Mouse (Mus musculus) cerebellum, adult 9-10 months (tissue): ENCODE measurements around the gene Gbf1.
"Not testable (repeated sequence)": the region's sequence is repeated elsewhere in the genome, so short reads cannot be mapped to it uniquely, and the experiment has no call there.

Source experiments
- DNase-seq: peaks from one replicate; pipeline ENCODE4 v3.0.0; 2022

Gene Gbf1

GRCm38 (mm10) chr19:46147511-46148371 lies 4.6 kb upstream of the Gbf1 start, which contains the start of gene Pitx3:
Gene Pitx3, minus strand, starts transcription at chr19:46148326.
- no peak for DNase-seq

GRCm38 (mm10) chr19:46148372-46148760 lies 3.9 kb upstream of the Gbf1 start:
- no peak for DNase-seq

GRCm38 (mm10) chr19:46149091-46149490 lies 3.2 kb upstream of the Gbf1 start:
- no peak for DNase-seq

- DNase-seq, result no peak
Observed at GRCm38 (mm10) chr19:46165950-46166349, 13.6 kb downstream of the Gbf1 start.

- not testable (repeated sequence) for DNase-seq
Observed at GRCm38 (mm10) chr19:46167169-46167568, 14.9 kb downstream of the Gbf1 start.

GRCm38 (mm10) chr19:46169396-46169795 lies 17.1 kb downstream of the Gbf1 start:
- no peak for DNase-seq

DNA sequence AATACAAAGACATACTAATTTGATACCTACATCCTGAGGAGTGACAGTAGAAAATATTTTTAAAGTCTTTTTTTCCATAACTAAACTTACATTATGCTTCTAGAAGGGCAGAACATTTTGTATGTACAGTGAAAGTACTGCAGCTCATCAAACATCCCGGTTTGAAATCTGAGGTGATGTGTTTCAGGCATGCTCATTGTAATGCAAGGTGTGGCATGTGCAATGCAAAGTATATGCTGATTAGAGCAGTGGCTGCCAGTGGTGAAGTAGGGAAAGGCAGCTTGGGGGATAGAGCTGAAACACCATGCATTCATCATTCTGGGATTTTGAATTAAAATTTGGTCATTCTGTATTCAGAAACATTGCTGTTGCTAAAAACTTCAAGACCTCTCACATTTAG lies 17.6 kb downstream of the Gbf1 start:
- no peak for DNase-seq

DNA sequence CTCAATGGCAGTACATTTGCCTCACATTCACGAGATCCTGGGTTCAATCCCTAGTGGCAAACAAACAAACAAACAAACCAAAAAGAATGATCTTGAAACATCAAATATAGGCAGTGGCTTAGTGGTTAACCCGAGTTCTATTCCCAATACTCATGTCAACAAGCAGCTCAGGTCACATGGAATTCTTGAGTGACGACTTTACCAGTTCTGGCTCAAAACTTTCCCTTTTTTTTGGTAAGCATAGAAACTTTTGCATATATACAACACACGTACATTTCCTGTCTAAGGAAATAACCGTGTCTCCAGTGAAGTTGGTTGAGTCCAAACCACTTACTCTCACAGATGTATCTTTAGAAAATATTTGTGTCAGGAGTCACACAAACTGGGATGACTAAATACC lies 20.2 kb downstream of the Gbf1 start:
- DNase-seq, result no peak

DNA sequence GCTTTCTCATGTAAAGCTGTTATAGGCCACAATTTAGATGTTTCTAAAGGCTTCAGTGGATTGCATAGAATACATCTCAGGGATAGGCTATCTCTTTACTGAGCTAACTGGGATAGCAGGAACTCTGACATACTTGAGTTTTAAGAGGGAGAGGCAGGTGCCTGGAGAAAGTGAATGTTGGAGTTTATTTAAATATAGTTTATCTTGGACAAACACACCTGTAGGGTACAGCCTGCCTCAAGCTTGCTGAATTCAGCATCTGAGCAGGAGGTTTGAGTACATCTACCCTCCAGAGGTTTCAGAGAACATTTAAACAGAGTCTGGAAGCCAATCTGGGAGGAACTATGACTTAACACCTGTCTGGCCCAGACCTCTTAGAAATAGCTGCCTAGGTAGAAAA lies 22.9 kb downstream of the Gbf1 start:
- DNase-seq, result no peak

GRCm38 (mm10) chr19:46177046-46177445 lies 24.7 kb downstream of the Gbf1 start:
- DNase-seq, result no peak

DNA sequence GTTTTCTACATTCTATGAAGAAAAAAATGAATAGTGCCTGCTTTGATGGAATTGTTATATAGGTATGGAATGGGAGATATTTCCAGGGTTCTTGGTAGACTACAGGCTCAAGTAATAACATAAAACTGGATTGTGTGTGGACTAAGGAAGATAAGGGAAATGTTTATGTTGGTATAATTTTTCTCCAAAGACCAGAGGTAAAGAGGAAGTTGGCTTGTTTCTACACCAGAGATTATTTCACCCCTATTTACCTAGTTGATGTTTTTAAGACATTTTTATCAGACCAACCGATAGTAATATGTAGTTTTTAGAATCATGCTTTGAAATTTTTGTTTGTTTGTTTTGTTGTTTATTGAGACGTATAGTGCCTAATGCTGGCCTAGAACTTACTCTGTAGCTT lies 28.0 kb downstream of the Gbf1 start:
- no peak for DNase-seq

DNA sequence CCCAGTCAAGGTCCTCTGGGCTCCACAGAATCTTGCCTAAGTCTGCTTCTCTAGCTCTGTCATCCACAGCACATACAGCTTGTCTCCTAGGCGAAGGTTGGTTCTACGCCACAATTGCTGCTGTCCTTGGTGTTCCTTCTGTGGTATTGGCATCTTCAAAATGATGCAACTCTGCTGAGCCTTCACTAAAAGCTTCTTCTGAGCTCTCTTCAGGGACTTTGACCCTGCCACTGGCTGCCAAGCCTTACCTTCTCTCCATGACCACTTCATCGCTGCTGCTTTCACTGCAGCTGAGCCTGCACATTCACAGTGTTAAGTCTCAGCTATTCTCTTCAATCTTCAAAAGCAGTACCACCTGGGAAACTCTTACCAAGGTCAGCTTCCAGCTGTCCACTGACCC lies 29.9 kb downstream of the Gbf1 start:
- DNase-seq, result no peak

GRCm38 (mm10) chr19:46186611-46187010 lies 34.3 kb downstream of the Gbf1 start:
- no peak for DNase-seq

GRCm38 (mm10) chr19:46187203-46187602 lies 34.9 kb downstream of the Gbf1 start:
- DNase-seq, result no peak

GRCm38 (mm10) chr19:46198293-46198692 lies 46.0 kb downstream of the Gbf1 start:
- DNase-seq, result no peak

- DNase-seq, result no peak
Observed at GRCm38 (mm10) chr19:46198891-46199290, 46.6 kb downstream of the Gbf1 start.

DNA sequence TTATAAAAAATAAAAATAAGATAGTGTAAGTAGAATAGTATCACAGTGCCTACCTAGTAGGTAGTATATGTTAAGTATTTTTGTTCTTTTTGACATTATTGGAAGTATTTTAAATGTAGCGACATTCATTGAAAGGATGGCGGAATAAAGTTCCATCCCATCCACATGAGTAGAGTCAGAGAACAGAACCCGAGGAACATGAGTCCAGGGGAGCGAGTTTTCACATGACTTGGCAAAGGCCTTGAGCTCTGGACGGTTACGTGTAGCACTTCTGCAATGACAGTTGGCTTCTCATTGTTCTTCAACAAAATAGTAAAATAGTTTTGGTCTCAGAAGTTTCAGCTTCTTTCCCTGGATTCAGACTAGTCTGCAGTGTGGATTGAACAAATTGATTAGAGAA lies 51.9 kb downstream of the Gbf1 start:
- no peak for DNase-seq

- no peak for DNase-seq
Observed at GRCm38 (mm10) chr19:46205680-46206079, 53.4 kb downstream of the Gbf1 start.

- DNase-seq, result no peak
Observed at GRCm38 (mm10) chr19:46210951-46211350, 58.6 kb downstream of the Gbf1 start.

GRCm38 (mm10) chr19:46214541-46214940 lies 62.2 kb downstream of the Gbf1 start:
- no peak for DNase-seq

DNA sequence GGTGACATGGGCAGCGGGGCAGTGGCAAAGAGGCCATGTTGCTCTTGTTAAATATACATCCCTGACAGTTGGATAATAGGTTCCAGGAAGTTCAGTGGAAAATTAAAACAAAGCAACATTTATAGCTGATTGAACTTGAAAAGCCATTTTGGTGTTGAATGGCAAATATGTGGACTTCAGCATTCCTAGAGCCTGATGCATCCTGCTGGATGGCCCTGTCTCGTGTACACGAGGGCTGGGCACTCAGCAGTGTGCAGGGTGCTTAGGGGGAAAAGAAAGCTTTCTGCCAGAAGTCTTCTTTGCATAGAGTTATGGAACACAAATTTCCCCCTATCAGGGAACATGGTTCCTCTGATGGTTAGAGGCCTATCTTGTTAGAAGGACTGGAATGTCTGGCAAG lies 63.1 kb downstream of the Gbf1 start:
- DNase-seq, result no peak

DNA sequence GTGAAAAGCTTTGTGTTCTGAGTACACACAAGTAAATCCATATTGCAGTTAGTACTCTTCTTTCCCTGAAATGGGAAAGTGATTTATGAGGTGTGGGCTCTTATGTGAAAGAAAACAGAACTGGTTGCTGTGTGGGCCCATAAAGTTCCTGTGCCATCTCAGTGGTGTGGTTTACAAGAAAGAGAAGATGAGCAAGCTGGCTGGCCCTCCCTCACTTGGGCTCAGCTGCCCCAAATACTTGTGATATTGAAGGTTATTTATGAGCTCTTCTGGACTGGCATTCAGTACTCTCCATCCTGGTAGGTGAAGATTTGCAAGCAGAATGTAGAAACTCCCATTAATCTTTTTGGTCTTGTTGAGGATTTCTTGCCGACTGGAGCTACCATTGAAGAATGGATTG lies 64.4 kb downstream of the Gbf1 start:
- DNase-seq, result no peak

- not testable (repeated sequence) for DNase-seq
Observed at GRCm38 (mm10) chr19:46217347-46217746, 65.0 kb downstream of the Gbf1 start.

GRCm38 (mm10) chr19:46220116-46220515 lies 67.8 kb downstream of the Gbf1 start:
- peak; percentile 67 for DNase-seq

GRCm38 (mm10) chr19:46223118-46223517 lies 70.8 kb downstream of the Gbf1 start:
- DNase-seq, result no peak
